Mouse (Mus musculus): ENCODE data around the gene Sfi1. TPM values are rescaled to one million over a fixed set of nuclear protein-coding genes. Genes with fewer than 3 reads are reported as not detected.

Sfi1 gene
- 9.3 and 9.9 TPM in 2 replicates for polyA plus RNA-seq (2014; fragmentation: Nextera tagmentation; extraction: Ambion mirVana)

DNA sequence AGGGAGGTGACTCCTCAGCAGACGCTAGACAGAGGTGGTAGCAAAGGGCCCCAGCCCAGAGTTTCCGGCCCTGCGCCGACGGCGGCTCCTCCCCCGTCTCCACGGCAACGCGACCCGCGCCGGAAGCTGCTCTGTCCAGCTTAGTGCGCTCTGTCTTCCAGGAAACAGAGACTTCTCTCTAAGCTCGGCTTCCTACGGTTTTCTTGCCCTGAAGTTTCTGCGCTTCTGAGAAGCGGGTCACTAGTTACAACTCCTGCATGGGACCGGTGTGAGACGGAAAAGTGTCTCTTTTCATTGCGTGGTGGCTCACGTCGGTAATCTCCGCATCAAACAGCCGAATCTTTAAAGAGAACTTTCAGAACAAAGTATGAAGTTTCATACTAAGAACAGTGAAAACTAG lies at the start of gene Sfi1:
Gene Sfi1, minus strand, starts transcription at position 101 of the 400 bp plus-strand sequence.
- 85% methylated on average over 25 of the region's 25 CpGs for WGBS

DNA sequence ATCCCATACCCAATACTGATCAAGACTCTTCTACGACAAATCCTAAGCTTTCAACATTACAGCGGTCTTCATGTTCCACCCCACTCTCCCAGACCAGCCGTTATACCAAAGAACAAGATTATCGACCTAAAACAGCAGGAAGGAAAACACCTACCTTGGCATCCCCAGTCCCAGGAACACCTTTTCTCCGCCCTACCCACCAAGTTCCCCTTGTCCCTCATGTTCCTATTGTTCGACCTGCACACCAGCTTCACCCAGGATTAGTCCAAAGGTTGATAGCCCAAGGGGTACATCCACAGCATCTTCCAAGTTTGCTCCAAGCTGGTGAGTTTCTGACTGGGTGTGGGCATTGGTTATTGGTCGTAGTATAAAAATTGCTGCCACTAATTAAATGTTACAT lies 49.1 kb upstream of the Sfi1 start:
- Histone ChIP-seq H3K4me1 (ENCODE audit: control insufficient read depth, insufficient read depth, low read length) (no peaks in the 10 kb centered on the region), H3K4me2 (ENCODE audit: low read depth, severe bottlenecking) (no peak overlapping the region), H3K27ac (replicated peaks; ENCODE audit: low read depth, low read length) (no peak overlapping the region), H3K27me3 (ENCODE audit: control insufficient read depth, insufficient read depth, low read length) (no peaks in the 10 kb centered on the region), H3K36me3 (ENCODE audit: control insufficient read depth, insufficient read depth, low read length) (peaks cover 47% of the 10 kb centered on the region), H3K9ac (ENCODE audit: low read length) (no peak overlapping the region), H3K9me3 (ENCODE audit: control insufficient read depth, low read length) (no peaks in the 10 kb centered on the region), H3K4me3 (ENCODE audit: low read depth, low read length) (no peak overlapping the region)
- DNase-seq (ENCODE audit: low spot score) (no peak), ATAC-seq (ENCODE audit: insufficient number of reproducible peaks, low FRiP score, low TSS enrichment, low read depth) (no peak)
- 93% methylated on average over 7 of the region's 7 CpGs for WGBS

More for the DNA sequence above, at the start of gene Sfi1:
- ATAC-seq (ENCODE audit: insufficient number of reproducible peaks, low FRiP score, low TSS enrichment, low read depth) (no peak), DNase-seq (ENCODE audit: low spot score) (no peak)
- no peak within 1 kb of the TSS for H3K4me2 ChIP-seq (ENCODE audit: low read depth, severe bottlenecking)
- H3K36me3 ChIP-seq (ENCODE audit: control insufficient read depth, insufficient read depth, low read length), result no peaks in the 10 kb centered on the region
- no peak within 1 kb of the TSS for H3K27ac ChIP-seq (replicated peaks; ENCODE audit: low read depth, low read length)
- no peaks in the 10 kb centered on the region for H3K27me3 ChIP-seq (ENCODE audit: control insufficient read depth, insufficient read depth, low read length)
- no peak within 1 kb of the TSS for H3K4me3 ChIP-seq (ENCODE audit: low read depth, low read length)
- H3K9ac ChIP-seq (ENCODE audit: low read length), result no peak within 1 kb of the TSS
- no peaks in the 10 kb centered on the region for H3K4me1 ChIP-seq (ENCODE audit: control insufficient read depth, insufficient read depth, low read length)
- H3K9me3 ChIP-seq (ENCODE audit: control insufficient read depth, low read length), result no peaks in the 10 kb centered on the region

DNA sequence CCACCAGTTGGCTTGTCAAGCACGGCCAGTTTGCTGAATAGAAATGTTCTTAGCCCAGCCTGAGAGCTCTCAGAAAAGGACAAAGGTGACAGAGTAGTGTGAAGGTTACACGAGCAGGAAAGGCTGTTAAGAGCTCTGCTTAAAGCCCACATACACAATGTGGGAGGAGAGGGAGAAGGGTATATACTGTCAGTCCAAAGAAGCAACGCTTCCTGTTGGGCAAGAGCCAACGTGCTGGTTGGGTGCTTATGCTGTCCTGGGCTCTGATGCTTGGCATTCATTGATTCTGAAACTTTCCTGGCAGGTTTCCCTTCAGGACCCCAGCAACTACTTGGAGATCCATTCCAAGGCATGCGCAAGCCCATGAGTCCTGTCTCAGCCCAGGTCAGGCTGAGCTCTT lies 42.0 kb upstream of the Sfi1 start:
- 93% methylated on average over 5 of the region's 5 CpGs for WGBS
- Histone ChIP-seq H3K4me3 (ENCODE audit: low read depth, low read length) (no peak overlapping the region), H3K9me3 (ENCODE audit: control insufficient read depth, low read length) (no peaks in the 10 kb centered on the region), H3K36me3 (ENCODE audit: control insufficient read depth, insufficient read depth, low read length) (peaks cover 36% of the 10 kb centered on the region), H3K27me3 (ENCODE audit: control insufficient read depth, insufficient read depth, low read length) (no peaks in the 10 kb centered on the region), H3K9ac (ENCODE audit: low read length) (no peak overlapping the region), H3K4me1 (ENCODE audit: control insufficient read depth, insufficient read depth, low read length) (no peaks in the 10 kb centered on the region), H3K27ac (replicated peaks; ENCODE audit: low read depth, low read length) (no peak overlapping the region), H3K4me2 (ENCODE audit: low read depth, severe bottlenecking) (no peak overlapping the region)
- no peak for ATAC-seq (ENCODE audit: insufficient number of reproducible peaks, low FRiP score, low TSS enrichment, low read depth)
- no peak for DNase-seq (ENCODE audit: low spot score)

DNA sequence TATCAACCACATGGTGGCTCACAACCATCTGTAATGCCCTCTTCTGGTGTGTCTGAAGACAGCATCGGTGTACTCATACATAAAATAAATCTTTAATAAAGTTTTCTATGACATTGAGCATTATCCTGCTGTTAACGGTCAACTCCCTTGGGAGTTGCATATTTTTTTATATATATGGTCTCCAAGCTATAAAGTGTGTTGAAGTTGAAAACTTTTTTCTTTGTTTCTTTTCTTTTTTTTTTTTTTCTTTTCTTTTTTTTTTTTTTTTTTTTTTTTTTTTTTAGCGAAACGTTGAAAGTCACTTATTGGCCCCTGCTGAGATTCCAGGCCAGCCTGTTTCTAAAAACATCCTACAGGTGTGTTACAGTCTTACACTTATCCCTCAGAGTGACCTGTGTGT lies 40.4 kb upstream of the Sfi1 start:
- Histone ChIP-seq H3K27me3 (ENCODE audit: control insufficient read depth, insufficient read depth, low read length) (no peaks in the 10 kb centered on the region), H3K27ac (replicated peaks; ENCODE audit: low read depth, low read length) (no peak overlapping the region), H3K4me1 (ENCODE audit: control insufficient read depth, insufficient read depth, low read length) (no peaks in the 10 kb centered on the region), H3K9ac (ENCODE audit: low read length) (no peak overlapping the region), H3K36me3 (ENCODE audit: control insufficient read depth, insufficient read depth, low read length) (peaks cover 29% of the 10 kb centered on the region), H3K4me2 (ENCODE audit: low read depth, severe bottlenecking) (no peak overlapping the region), H3K9me3 (ENCODE audit: control insufficient read depth, low read length) (no peaks in the 10 kb centered on the region), H3K4me3 (ENCODE audit: low read depth, low read length) (no peak overlapping the region)
- DNase-seq (ENCODE audit: low spot score), result no peak
- no peak for ATAC-seq (ENCODE audit: insufficient number of reproducible peaks, low FRiP score, low TSS enrichment, low read depth)
- WGBS, result 91% methylated on average over 4 of the region's 4 CpGs

DNA sequence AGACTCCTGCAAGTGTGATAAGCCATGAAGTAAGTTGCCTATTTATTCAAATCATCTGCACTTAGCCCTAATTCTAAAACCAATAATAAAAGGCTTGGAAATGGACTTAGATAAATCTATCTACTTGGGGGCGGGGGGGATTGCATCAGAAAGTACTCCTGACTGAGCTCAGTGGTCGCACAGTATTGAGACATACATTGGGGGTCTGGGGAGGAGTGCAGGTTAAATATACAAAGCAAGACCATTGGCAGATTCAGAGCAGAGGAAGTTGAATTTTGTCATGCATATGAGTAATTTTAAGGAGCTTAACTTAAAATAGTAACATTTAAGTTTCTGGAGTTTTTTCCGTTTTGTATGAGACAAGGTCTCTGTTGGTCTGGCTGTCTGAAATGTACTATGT lies 39.0 kb upstream of the Sfi1 start:
- H3K4me1 ChIP-seq (ENCODE audit: control insufficient read depth, insufficient read depth, low read length), result no peaks in the 10 kb centered on the region
- H3K4me3 ChIP-seq (ENCODE audit: low read depth, low read length), result no peak overlapping the region
- 96% methylated on average over 3 of the region's 3 CpGs for WGBS
- no peaks in the 10 kb centered on the region for H3K27me3 ChIP-seq (ENCODE audit: control insufficient read depth, insufficient read depth, low read length)
- H3K36me3 ChIP-seq (ENCODE audit: control insufficient read depth, insufficient read depth, low read length), result peaks cover 26% of the 10 kb centered on the region
- ATAC-seq (ENCODE audit: insufficient number of reproducible peaks, low FRiP score, low TSS enrichment, low read depth), result no peak
- no peak overlapping the region for H3K9ac ChIP-seq (ENCODE audit: low read length)
- no peak for DNase-seq (ENCODE audit: low spot score)
- H3K4me2 ChIP-seq (ENCODE audit: low read depth, severe bottlenecking), result no peak overlapping the region
- no peak overlapping the region for H3K27ac ChIP-seq (replicated peaks; ENCODE audit: low read depth, low read length)
- no peaks in the 10 kb centered on the region for H3K9me3 ChIP-seq (ENCODE audit: control insufficient read depth, low read length)

DNA sequence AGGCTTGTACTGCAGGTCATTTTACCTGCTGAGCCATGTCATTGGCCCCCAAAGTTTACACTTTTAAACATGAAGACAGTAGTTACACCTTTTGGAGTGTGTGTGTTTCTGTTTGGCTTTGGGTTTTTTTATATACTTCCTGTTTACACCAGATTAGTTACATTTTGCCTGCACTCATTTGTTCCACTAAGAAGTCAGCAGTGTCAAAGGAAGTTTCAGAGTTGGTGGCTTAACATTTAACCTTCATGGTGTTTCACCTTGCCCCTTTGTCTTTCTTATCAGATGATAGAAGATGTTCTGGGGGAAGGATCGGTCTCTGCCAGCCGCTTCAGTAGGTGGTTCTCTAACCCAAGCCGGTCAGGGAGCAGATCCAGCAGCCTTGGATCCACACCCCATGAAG lies 33.9 kb upstream of the Sfi1 start:
- DNase-seq (ENCODE audit: low spot score) (no peak), ATAC-seq (ENCODE audit: insufficient number of reproducible peaks, low FRiP score, low TSS enrichment, low read depth) (no peak)
- Histone ChIP-seq H3K27me3 (ENCODE audit: control insufficient read depth, insufficient read depth, low read length) (no peaks in the 10 kb centered on the region), H3K27ac (replicated peaks; ENCODE audit: low read depth, low read length) (no peak overlapping the region), H3K4me2 (ENCODE audit: low read depth, severe bottlenecking) (no peak overlapping the region), H3K4me3 (ENCODE audit: low read depth, low read length) (no peak overlapping the region), H3K9ac (ENCODE audit: low read length) (no peak overlapping the region), H3K9me3 (ENCODE audit: control insufficient read depth, low read length) (no peaks in the 10 kb centered on the region), H3K36me3 (ENCODE audit: control insufficient read depth, insufficient read depth, low read length) (peaks cover 29% of the 10 kb centered on the region), H3K4me1 (ENCODE audit: control insufficient read depth, insufficient read depth, low read length) (no peaks in the 10 kb centered on the region)
- WGBS, result 99% methylated on average over 3 of the region's 3 CpGs

DNA sequence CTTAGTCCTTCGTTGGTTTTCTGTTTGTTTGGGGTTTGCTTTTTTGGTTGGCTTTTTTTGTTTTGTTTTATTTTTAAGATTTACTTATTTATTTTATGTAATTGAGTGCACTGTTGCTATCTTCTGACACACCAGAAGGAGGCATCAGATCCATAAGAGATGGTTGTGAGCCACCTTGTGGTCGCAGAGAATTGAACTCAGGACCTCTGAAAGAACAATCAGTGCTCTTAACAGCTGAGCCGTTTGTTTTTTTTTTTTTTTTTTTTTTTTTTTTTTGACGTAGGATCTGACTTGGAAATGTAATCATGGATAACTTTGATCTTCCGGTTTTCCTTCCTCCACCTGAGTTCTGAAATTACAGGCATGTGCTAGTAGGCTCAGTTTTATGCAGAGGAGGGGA lies 29.8 kb upstream of the Sfi1 start:
- H3K4me2 ChIP-seq (ENCODE audit: low read depth, severe bottlenecking), result no peak overlapping the region
- DNase-seq (ENCODE audit: low spot score) (no peak), ATAC-seq (ENCODE audit: insufficient number of reproducible peaks, low FRiP score, low TSS enrichment, low read depth) (no peak)
- H3K4me3 ChIP-seq (ENCODE audit: low read depth, low read length), result no peak overlapping the region
- H3K9ac ChIP-seq (ENCODE audit: low read length), result no peak overlapping the region
- H3K4me1 ChIP-seq (ENCODE audit: control insufficient read depth, insufficient read depth, low read length), result no peaks in the 10 kb centered on the region
- H3K9me3 ChIP-seq (ENCODE audit: control insufficient read depth, low read length), result no peaks in the 10 kb centered on the region
- no peak overlapping the region for H3K27ac ChIP-seq (replicated peaks; ENCODE audit: low read depth, low read length)
- WGBS, result 75% methylated on average over 5 of the region's 5 CpGs
- H3K36me3 ChIP-seq (ENCODE audit: control insufficient read depth, insufficient read depth, low read length), result peaks cover 23% of the 10 kb centered on the region
- no peaks in the 10 kb centered on the region for H3K27me3 ChIP-seq (ENCODE audit: control insufficient read depth, insufficient read depth, low read length)

DNA sequence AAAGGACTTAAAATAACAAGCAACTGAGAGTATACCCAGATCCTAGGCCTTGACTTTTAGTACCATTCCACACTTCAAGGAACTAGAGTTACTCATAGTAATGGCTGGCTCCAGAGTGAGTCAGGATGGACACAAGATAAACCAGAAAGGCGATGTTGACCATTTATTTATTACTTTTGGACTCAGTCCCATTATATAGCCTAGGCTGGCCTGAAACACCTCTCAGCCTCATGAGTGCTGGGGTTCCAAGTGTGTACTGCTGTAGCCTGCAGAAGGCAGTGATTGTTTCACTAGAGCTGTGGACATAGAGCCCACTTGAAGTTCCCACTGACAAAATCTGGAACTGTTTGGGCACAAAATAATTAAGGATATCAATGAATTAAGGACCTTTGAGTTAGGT lies 19.3 kb upstream of the Sfi1 start:
- Histone ChIP-seq H3K9ac (ENCODE audit: low read length) (no peak overlapping the region), H3K9me3 (ENCODE audit: control insufficient read depth, low read length) (no peaks in the 10 kb centered on the region), H3K36me3 (ENCODE audit: control insufficient read depth, insufficient read depth, low read length) (peaks cover 28% of the 10 kb centered on the region), H3K4me3 (ENCODE audit: low read depth, low read length) (no peak overlapping the region), H3K27me3 (ENCODE audit: control insufficient read depth, insufficient read depth, low read length) (no peaks in the 10 kb centered on the region), H3K4me2 (ENCODE audit: low read depth, severe bottlenecking) (no peak overlapping the region), H3K4me1 (ENCODE audit: control insufficient read depth, insufficient read depth, low read length) (no peaks in the 10 kb centered on the region), H3K27ac (replicated peaks; ENCODE audit: low read depth, low read length) (no peak overlapping the region)
- ATAC-seq (ENCODE audit: insufficient number of reproducible peaks, low FRiP score, low TSS enrichment, low read depth) (no peak), DNase-seq (ENCODE audit: low spot score) (no peak)
- WGBS, result 93% methylated on average over 1 of the region's 1 CpGs

DNA sequence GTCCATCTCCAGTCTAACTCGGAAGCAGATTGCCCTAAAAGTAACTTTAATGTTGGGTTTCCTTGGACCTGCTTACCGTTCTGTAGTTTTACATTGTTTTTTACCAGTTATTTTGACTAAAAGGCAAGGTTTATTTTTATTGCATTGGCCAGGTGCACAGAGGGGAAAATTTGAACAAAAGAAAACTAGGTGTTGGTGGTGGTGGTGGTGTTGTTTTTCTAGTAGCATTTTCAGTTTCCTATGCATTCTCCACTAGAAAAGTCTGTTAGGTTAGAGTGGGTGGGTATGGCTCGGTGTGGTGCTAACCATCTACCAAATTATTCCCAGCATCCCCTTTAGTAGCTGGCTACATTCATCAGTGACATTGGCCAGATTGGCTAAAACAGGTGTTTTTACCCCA lies 13.5 kb upstream of the Sfi1 start:
- WGBS, result 93% methylated on average over 3 of the region's 3 CpGs
- ATAC-seq (ENCODE audit: insufficient number of reproducible peaks, low FRiP score, low TSS enrichment, low read depth) (no peak), DNase-seq (ENCODE audit: low spot score) (no peak)
- Histone ChIP-seq H3K27ac (replicated peaks; ENCODE audit: low read depth, low read length) (no peak overlapping the region), H3K27me3 (ENCODE audit: control insufficient read depth, insufficient read depth, low read length) (no peaks in the 10 kb centered on the region), H3K4me3 (ENCODE audit: low read depth, low read length) (no peak overlapping the region), H3K4me2 (ENCODE audit: low read depth, severe bottlenecking) (no peak overlapping the region), H3K4me1 (ENCODE audit: control insufficient read depth, insufficient read depth, low read length) (no peaks in the 10 kb centered on the region), H3K9me3 (ENCODE audit: control insufficient read depth, low read length) (no peaks in the 10 kb centered on the region), H3K36me3 (ENCODE audit: control insufficient read depth, insufficient read depth, low read length) (peaks cover 19% of the 10 kb centered on the region), H3K9ac (ENCODE audit: low read length) (no peak overlapping the region)

Data from limb, embryonic 11.5 days (tissue).